Mouse (Mus musculus) midbrain, embryonic 11.5 days (tissue): Measurements from ENCODE around the gene Vmn1r83. TPM values are rescaled to one million over a fixed set of nuclear protein-coding genes. Genes with fewer than 3 reads are reported as not detected.

Source experiments
- ATAC-seq: fragments of 200-750 bp; cut with Nextera tagmentation; 2 replicates; pipeline ENCODE4 v1.8.0; 2017; ENCODE audit warnings: moderate TSS enrichment, moderate library complexity; ENCODE audit not compliant: low FRiP score
- DNase-seq: peaks from one replicate; pipeline ENCODE4 v3.0.0; 2015; ENCODE audit warnings: low spot score; ENCODE audit errors: missing footprints
- H3K27ac ChIP-seq: fragments of 300-500 bp; sonication (generic); 2 replicates; pipeline ENCODE4 v1.5.1; 2014; ENCODE audit warnings: low read depth, low read length
- H3K27me3 ChIP-seq: fragments of 300-500 bp; sonication (generic); 2 replicates; pipeline ENCODE4 v1.6.1; 2014; ENCODE audit warnings: mild to moderate bottlenecking, low read length, moderate library complexity, mixed read lengths; ENCODE audit not compliant: control insufficient read depth, insufficient read depth
- H3K36me3 ChIP-seq: fragments of 300-500 bp; sonication (generic); 2 replicates; pipeline ENCODE4 v1.6.1; 2014; ENCODE audit warnings: mild to moderate bottlenecking, low read length, moderate library complexity, mixed read lengths; ENCODE audit not compliant: control insufficient read depth, insufficient read depth
- H3K4me1 ChIP-seq: fragments of 300-500 bp; sonication (generic); 2 replicates; pipeline ENCODE4 v1.6.1; 2014; ENCODE audit warnings: low read length; ENCODE audit not compliant: control insufficient read depth, insufficient read depth
- H3K4me2 ChIP-seq: fragments of 300-500 bp; sonication (generic); 2 replicates; pipeline ENCODE4 v1.6.1; 2014; ENCODE audit warnings: mild to moderate bottlenecking, moderate library complexity
- H3K4me3 ChIP-seq: fragments of 300-500 bp; sonication (generic); 2 replicates; pipeline ENCODE4 v1.5.1; 2014; ENCODE audit warnings: low read depth, low read length
- H3K9ac ChIP-seq: fragments of 300-500 bp; sonication (generic); 2 replicates; pipeline ENCODE4 v1.6.1; 2014; ENCODE audit warnings: low read length
- H3K9me3 ChIP-seq: fragments of 300-500 bp; sonication (generic); 2 replicates; pipeline ENCODE4 v1.6.1; 2016; ENCODE audit warnings: low read length; ENCODE audit not compliant: control insufficient read depth
- WGBS: fragments of 180-500 bp; shearing (Covaris S2); extraction: QIAGEN DNeasy Blood & Tissue Kit; methylation state at CpG from one replicate; pipeline ENCODE4 v1.1.7; 2014; 5-methylcytosine and 5-hydroxymethylcytosine counted together
- microRNA-seq: library from miRNA; unstranded; fragments of <30 nt; microRNA quantifications from one replicate; pipeline ENCODE4, GENCODE M21; 2017
- polyA plus RNA-seq: library from polyadenylated mRNA; unstranded; fragments of >200 nt; fragmentation: Nextera tagmentation; extraction: Ambion mirVana; gene quantifications from 2 replicates; pipeline ENCODE4 v1.2.1, GENCODE M21; 2014

Vmn1r83 gene
- polyA plus RNA-seq: not detected in 2 replicates

- H3K9me3 ChIP-seq: peaks cover 2% of the 10 kb centered on the region
- ATAC-seq: no peak
- no peaks in the 10 kb centered on the region for H3K36me3 ChIP-seq
- no peaks in the 10 kb centered on the region for H3K27me3 ChIP-seq
- no peak within 1 kb of the TSS for H3K4me2 ChIP-seq
- no peak within 1 kb of the TSS for H3K4me3 ChIP-seq
- H3K4me1 ChIP-seq: no peaks in the 10 kb centered on the region
- H3K27ac ChIP-seq: no peak within 1 kb of the TSS
- no peak within 1 kb of the TSS for H3K9ac ChIP-seq
- no peak for DNase-seq
- 90% methylated on average over 2 of the region's 2 CpGs for whole genome bisulfite sequencing
Observed at GRCm38 (mm10) chr7:12329381-12329780, at the start of gene Vmn1r83. Gene Vmn1r83, minus strand, starts transcription at chr7:12329481.

GRCm38 (mm10) chr7:12369173-12369572, 39.9 kb upstream of the Vmn1r83 start, which contains the start of gene Vmn1r84:
Gene Vmn1r84, minus strand, starts transcription at chr7:12369273.
- Histone ChIP-seq H3K9ac (no peak within 1 kb of the TSS), H3K4me1 (no peaks in the 10 kb centered on the region), H3K27me3 (no peaks in the 10 kb centered on the region), H3K4me2 (no peak within 1 kb of the TSS), H3K36me3 (no peaks in the 10 kb centered on the region), H3K4me3 (no peak within 1 kb of the TSS), H3K9me3 (peaks cover 2% of the 10 kb centered on the region; the same call in 1 of the 2 replicates), H3K27ac (no peak within 1 kb of the TSS)
- no peak for DNase-seq
- no peak for ATAC-seq
- WGBS: 56% methylated on average over 1 of the region's 1 CpGs

- no peak within 1 kb of the TSS for H3K4me3 ChIP-seq
- H3K36me3 ChIP-seq: no peaks in the 10 kb centered on the region
- no peaks in the 10 kb centered on the region for H3K4me1 ChIP-seq
- H3K27me3 ChIP-seq: no peaks in the 10 kb centered on the region
- DNase-seq: no peak
- no peak for ATAC-seq
- no peak within 1 kb of the TSS for H3K4me2 ChIP-seq
- 65% methylated on average over 2 of the region's 2 CpGs for WGBS
- H3K9me3 ChIP-seq: no peaks in the 10 kb centered on the region; the same call in 1 of the 2 replicates
- H3K27ac ChIP-seq: no peak within 1 kb of the TSS
- H3K9ac ChIP-seq: no peak within 1 kb of the TSS
Observed at GRCm38 (mm10) chr7:12300130-12300529, 29.2 kb downstream of the Vmn1r83 start, which contains the start of gene Vmn1r82. Gene Vmn1r82, plus strand, starts transcription at chr7:12300430.

Small RNAs within 50 kb of the gene (microRNA-seq; reads per million reads assigned to microRNA genes)
- not detected for gene Gm23521

Other genes with a start within 250 kb of the Vmn1r83 start
- not detected in 2 replicates for gene Vmn1r78, start 179.2 kb downstream of the Vmn1r83 start, polyA plus RNA-seq
- gene Vmn1r79, start 158.2 kb downstream of the Vmn1r83 start, polyA plus RNA-seq: not detected in 2 replicates
- gene Vmn1r80, start 140.2 kb downstream of the Vmn1r83 start, polyA plus RNA-seq: not detected in 2 replicates
- gene Vmn1r81, start 61.2 kb downstream of the Vmn1r83 start, polyA plus RNA-seq: not detected in 2 replicates
- not detected in 2 replicates for gene Vmn1r82, start 29.1 kb downstream of the Vmn1r83 start, polyA plus RNA-seq
- not detected in 2 replicates for gene Vmn1r84, start 39.8 kb upstream of the Vmn1r83 start, polyA plus RNA-seq
- 3.9 and 4.2 TPM in 2 replicates for gene Zfp551, start 93.3 kb upstream of the Vmn1r83 start, polyA plus RNA-seq
- 51.1 and 63.8 TPM in 2 replicates for gene Zfp606, start 148.8 kb upstream of the Vmn1r83 start, polyA plus RNA-seq
- not detected in 2 replicates for gene 2900092C05Rik, start 183.0 kb upstream of the Vmn1r83 start, polyA plus RNA-seq